20 mouse cellular contexts compared by ENCODE assay signal in genomic region chr3:94832701-94833100, GRCm38 (mm10). TPM values are rescaled to one million over a fixed set of nuclear protein-coding genes. Genes with fewer than 3 reads are reported as not detected.
DNase-seq lines count a peak whose midpoint lies in the region; ATAC-seq lines count a peak whose summit lies in the region.
"Had no signal": no experiment of that assay in that cellular context is flagged by ENCODE, and none has a peak within 500 bp of the region (broad histone marks: within the 10 kb centered on the region; RNA-seq: fewer than 3 reads in every experiment).

No protein-coding gene starts in this region.

- intact Hi-C loops in heart, postnatal 36 days (cut with DNase I), result no loop called here

- H3K4me2 ChIP-seq in liver, embryonic 11.5 days, result peak overlapping the region; percentile 42
- H3K4me2 ChIP-seq in hindbrain, embryonic 11.5 days (replicated peaks; ENCODE audit: low read depth, low read length), result no peak overlapping the region
- H3K4me2 ChIP-seq: embryonic facial prominence, embryonic 13.5 days; forebrain, embryonic 15.5 days; hindbrain, embryonic 14.5 days; midbrain, embryonic 15.5 days had no signal

- no peak overlapping the region for H3K9ac ChIP-seq in liver, embryonic 11.5 days (ENCODE audit: low read depth, low read length)
- no peak overlapping the region for H3K9ac ChIP-seq in hindbrain, embryonic 11.5 days (ENCODE audit: low read depth, low read length)
- H3K9ac ChIP-seq: embryonic facial prominence, embryonic 13.5 days; forebrain, embryonic 15.5 days; hindbrain, embryonic 14.5 days; midbrain, embryonic 15.5 days had no signal

- no peaks in the 10 kb centered on the region for H3K9me3 ChIP-seq in liver, embryonic 11.5 days (ENCODE audit: control insufficient read depth, low read length)
- H3K9me3 ChIP-seq in hindbrain, embryonic 11.5 days (ENCODE audit: control insufficient read depth, low read length), result no peaks in the 10 kb centered on the region
- H3K9me3 ChIP-seq: forebrain, embryonic 15.5 days; midbrain, embryonic 15.5 days had no signal

- peak; percentile 64 for DNase-seq in heart, adult 11 months
- DNase-seq in heart, postnatal 36 days, result no peak
- no peak for DNase-seq in liver, embryonic 11.5 days (ENCODE audit: low spot score)
- no peak for DNase-seq in liver
- peak; percentile 49 to 66 for DNase-seq in kidney, postnatal 36 days
- peak; percentile 63 for DNase-seq in yolk sac, embryonic 10.5 days (ENCODE audit: low spot score)
- DNase-seq in spleen, postnatal 14 days (ENCODE audit: low spot score in 2 of 2), result no peak
- no peak for DNase-seq in hindbrain, embryonic 11.5 days (ENCODE audit: low spot score)
- DNase-seq: adrenal gland, adult 2 months; cerebellum, adult 8-10 months; gastrocnemius, postnatal 36 days; layer of hippocampus, postnatal 36 days; lung, postnatal 10 days; thymus, postnatal 14 days had no signal

- no peaks in the 10 kb centered on the region for H3K27me3 ChIP-seq in liver, embryonic 11.5 days (replicated peaks; ENCODE audit: control insufficient read depth, insufficient read depth, low read length)
- no peaks in the 10 kb centered on the region for H3K27me3 ChIP-seq in hindbrain, embryonic 11.5 days (ENCODE audit: control insufficient read depth, insufficient read depth, low read length)
- H3K27me3 ChIP-seq: forebrain, embryonic 15.5 days; megakaryocyte, embryonic 14.5 days; midbrain, embryonic 15.5 days had no signal

- 58% methylated on average over 5 of the region's 5 CpGs for WGBS in liver, embryonic 11.5 days
- WGBS in hindbrain, embryonic 11.5 days, result 79% methylated on average over 5 of the region's 5 CpGs

- H3K4me1 ChIP-seq in liver, embryonic 11.5 days (replicated peaks; ENCODE audit: control insufficient read depth, insufficient read depth, low read length), result 0 out of 2 replicates have a peak, but pooled peaks cover 3% of the 10 kb centered on the region
- H3K4me1 ChIP-seq in hindbrain, embryonic 11.5 days (replicated peaks; ENCODE audit: control insufficient read depth, insufficient read depth, low read length), result no peaks in the 10 kb centered on the region
- H3K4me1 ChIP-seq: embryonic facial prominence, embryonic 13.5 days had no signal

- ATAC-seq in liver, embryonic 11.5 days (replicated peaks; ENCODE audit: low FRiP score), result no peak
- no peak for ATAC-seq in hindbrain, embryonic 11.5 days (ENCODE audit: low FRiP score)
- ATAC-seq: forebrain, embryonic 15.5 days; midbrain, embryonic 15.5 days had no signal

- H3K27ac ChIP-seq in liver, embryonic 11.5 days (ENCODE audit: low read depth, low read length), result 0 out of 2 replicates have a peak overlapping the region, but pooled peaks have one; percentile 8
- no peak overlapping the region for H3K27ac ChIP-seq in hindbrain, embryonic 11.5 days (ENCODE audit: low read depth, low read length)
- H3K27ac ChIP-seq: embryonic facial prominence, embryonic 13.5 days; forebrain, embryonic 15.5 days; hindbrain, embryonic 14.5 days; midbrain, embryonic 15.5 days had no signal

- H3K36me3 ChIP-seq in liver, embryonic 11.5 days (ENCODE audit: control insufficient read depth, insufficient read depth, low read length), result no peaks in the 10 kb centered on the region
- H3K36me3 ChIP-seq in hindbrain, embryonic 11.5 days (ENCODE audit: control insufficient read depth, insufficient read depth, low read length), result no peaks in the 10 kb centered on the region
- H3K36me3 ChIP-seq: embryonic facial prominence, embryonic 13.5 days; forebrain, embryonic 15.5 days; midbrain, embryonic 15.5 days had no signal

- H3K4me3 ChIP-seq in liver, embryonic 11.5 days (ENCODE audit: low read depth, low read length), result no peak overlapping the region; the same call in 1 of the 2 replicates
- no peak overlapping the region for H3K4me3 ChIP-seq in hindbrain, embryonic 11.5 days (ENCODE audit: low read depth, low read length)
- H3K4me3 ChIP-seq: embryonic facial prominence, embryonic 13.5 days; forebrain, embryonic 15.5 days; megakaryocyte, embryonic 14.5 days; midbrain, embryonic 15.5 days; myocyte had no signal

RNA-seq across cellular contexts. Expression of gene Pogz, which starts 4.7 kb away (rescaled TPM):
- 10 to 100 TPM; 18.7 to 21.5 TPM for total RNA-seq in heart, postnatal 36 days (2021)
- 12.2 and 12.7 TPM in 2 replicates for polyA plus RNA-seq in liver, embryonic 11.5 days (2014; fragmentation: Nextera tagmentation; extraction: Ambion mirVana)
- polyA plus RNA-seq in hindbrain, embryonic 11.5 days (2014; fragmentation: Nextera tagmentation; extraction: Ambion mirVana), result 23.8 and 24.3 TPM in 2 replicates

RNA-seq across cellular contexts. Expression of gene Cgn, which starts 46.4 kb away (rescaled TPM):
- total RNA-seq in heart, postnatal 36 days (2021), result under 1 TPM; 0.35 to 0.83 TPM
- 10.6 and 11.5 TPM in 2 replicates for polyA plus RNA-seq in liver, embryonic 11.5 days (2014; fragmentation: Nextera tagmentation; extraction: Ambion mirVana)
- polyA plus RNA-seq in hindbrain, embryonic 11.5 days (2014; fragmentation: Nextera tagmentation; extraction: Ambion mirVana), result 2.7 and 3.5 TPM in 2 replicates

RNA-seq across cellular contexts. Expression of gene Psmb4, which starts 54.1 kb away (rescaled TPM):
- total RNA-seq in heart, postnatal 36 days (2021), result 100 to 1,000 TPM; 231 to 243 TPM
- polyA plus RNA-seq in liver, embryonic 11.5 days (2014; fragmentation: Nextera tagmentation; extraction: Ambion mirVana), result 342 and 349 TPM in 2 replicates
- polyA plus RNA-seq in hindbrain, embryonic 11.5 days (2014; fragmentation: Nextera tagmentation; extraction: Ambion mirVana), result 357 and 379 TPM in 2 replicates

Comparison
In these comparisons a context has a peak if more than half of its experiments do, and no peak if none do; other contexts are left out.
1. DNase-seq: peak in heart, adult 11 months (single experiment), kidney, postnatal 36 days (2 of 2) and yolk sac, embryonic 10.5 days (single experiment); none in heart, postnatal 36 days (0 of 2), liver, embryonic 11.5 days (single experiment), liver (single experiment), spleen, postnatal 14 days (0 of 2) and hindbrain, embryonic 11.5 days (single experiment).